Mouse (Mus musculus) right cerebral cortex, postnatal 10 days (tissue): ENCODE measurements around the gene Gpatch1.
"Not testable (repeated sequence)": the region's sequence is repeated elsewhere in the genome, so short reads cannot be mapped to it uniquely, and the experiment has no call there.

Experiments
- DNase-seq, 2 experiments: peaks; one replicate each; pipeline ENCODE4 v3.0.0; 2021; ENCODE audit warnings: low spot score in 2 of 2

Gpatch1 gene

GRCm38 (mm10) chr7:35237935-35238334 lies 80.3 kb downstream of the Gpatch1 start:
- DNase-seq: not testable (repeated sequence)

- DNase-seq: peak; percentile 84 to 92
Observed at GRCm38 (mm10) chr7:35235308-35235707, 82.9 kb downstream of the Gpatch1 start.

GRCm38 (mm10) chr7:35234361-35235245 lies 83.6 kb downstream of the Gpatch1 start:
- DNase-seq: peak; percentile 98 to 99

- DNase-seq: no peak
Observed at GRCm38 (mm10) chr7:35233861-35234260, 84.4 kb downstream of the Gpatch1 start.

- DNase-seq: no peak
Observed at GRCm38 (mm10) chr7:35232796-35233455, 85.3 kb downstream of the Gpatch1 start.

GRCm38 (mm10) chr7:35230333-35230732 lies 87.9 kb downstream of the Gpatch1 start:
- no peak for DNase-seq
